8 mouse cellular contexts compared by ENCODE assay signal in the genomic region with DNA sequence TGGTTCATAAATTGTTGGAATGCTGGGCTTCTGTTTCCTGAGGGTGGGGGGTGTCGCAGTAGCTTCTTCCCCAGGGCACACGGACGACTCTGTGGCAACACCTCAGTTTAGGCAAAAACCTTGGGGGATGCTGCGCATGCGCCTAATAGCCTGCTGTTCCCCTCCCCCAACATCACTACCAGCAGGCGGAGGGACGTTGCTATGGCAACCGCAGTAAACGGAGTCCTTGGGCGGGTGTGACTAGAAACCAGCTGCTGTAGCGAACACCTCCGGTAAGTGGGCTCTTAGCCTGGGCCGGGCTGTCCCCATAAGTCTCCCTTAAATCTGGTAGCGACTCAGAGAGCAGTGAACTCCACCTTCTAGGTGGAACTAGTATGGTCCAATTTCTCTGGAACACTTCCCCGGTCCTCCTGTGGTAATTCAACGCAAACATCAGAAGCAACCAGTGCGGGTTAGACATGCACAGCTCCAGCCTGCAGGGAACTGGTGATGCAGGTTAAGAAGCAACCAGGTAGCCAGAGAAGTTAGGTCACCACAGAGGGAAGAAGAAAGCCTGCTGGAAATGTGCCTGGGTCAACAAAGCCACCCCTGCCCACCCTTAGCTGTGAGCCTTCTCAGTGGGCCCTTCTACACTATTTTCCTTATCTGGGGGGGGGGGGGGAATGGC. TPM values are rescaled to one million over a fixed set of nuclear protein-coding genes. Genes with fewer than 3 reads are reported as not detected.
DNase-seq lines count a peak whose midpoint lies in the region; ATAC-seq and TF ChIP-seq lines count a peak whose summit lies in the region.

TSS of gene Cfap44 (plus strand) at position 220 of the 667 bp plus-strand sequence.

- peak within 1 kb of the TSS; percentile 48 for H3K4me3 ChIP-seq in hindbrain, embryonic 16.5 days (ENCODE audit: low read length)
- H3K4me3 ChIP-seq in lung, postnatal 0 days (ENCODE audit: low read depth, low read length), result no peak within 1 kb of the TSS

- ATAC-seq in hindbrain, embryonic 16.5 days, result peak; percentile 91
- peak; percentile 88 for ATAC-seq in lung, postnatal 0 days

- H3K27me3 ChIP-seq in hindbrain, embryonic 16.5 days (replicated peaks; ENCODE audit: control insufficient read depth, insufficient read depth, low read length), result no peaks in the 10 kb centered on the region
- no peaks in the 10 kb centered on the region for H3K27me3 ChIP-seq in lung, postnatal 0 days (replicated peaks; ENCODE audit: insufficient read depth, low read length)

- peak within 1 kb of the TSS; percentile 49 for H3K9ac ChIP-seq in hindbrain, embryonic 16.5 days (ENCODE audit: low read depth, low read length)
- H3K9ac ChIP-seq in lung, postnatal 0 days (replicated peaks; ENCODE audit: low read depth), result no peak within 1 kb of the TSS

- no peaks in the 10 kb centered on the region for H3K9me3 ChIP-seq in hindbrain, embryonic 16.5 days (ENCODE audit: control insufficient read depth, low read length)
- H3K9me3 ChIP-seq in lung, postnatal 0 days (ENCODE audit: low read length), result no peaks in the 10 kb centered on the region

- TF ChIP-seq EP300 in lung, postnatal 0 days (IDR thresholded peaks at IDR 0.05), result no peak

- WGBS in hindbrain, embryonic 16.5 days, result under 1% methylated on average over 17 of the region's 17 CpGs
- under 1% methylated on average over 17 of the region's 17 CpGs for WGBS in lung, postnatal 0 days

- peak within 1 kb of the TSS; percentile 63 for H3K27ac ChIP-seq in hindbrain, embryonic 16.5 days (ENCODE audit: low read depth, low read length)
- H3K27ac ChIP-seq in lung, postnatal 0 days (ENCODE audit: low read length), result peak within 1 kb of the TSS; percentile 32; the same call in 1 of the 2 replicates

- H3K36me3 ChIP-seq in hindbrain, embryonic 16.5 days (ENCODE audit: control insufficient read depth, insufficient read depth, low read length), result no peaks in the 10 kb centered on the region; the same call in 1 of the 2 replicates
- no peaks in the 10 kb centered on the region; the same call in 1 of the 2 replicates for H3K36me3 ChIP-seq in lung, postnatal 0 days (ENCODE audit: insufficient read depth, low read length)

- DNase-seq in R1 (ENCODE audit: low read depth, low spot score), result peak; percentile 96
- DNase-seq in cerebellum, adult 9-10 months, result peak; percentile 61
- peak; percentile 84 to 94 for DNase-seq in frontal cortex, adult 2 months (ENCODE audit: extremely low spot score in 1 of 2, low spot score in 1 of 2)
- peak; percentile 75 to 81 for DNase-seq in layer of hippocampus, postnatal 25 days (ENCODE audit: extremely low spot score in 1 of 2, low spot score in 1 of 2)
- DNase-seq in lung, postnatal 0 days (ENCODE audit: low spot score), result peak; percentile 95
- peak; percentile 65 for DNase-seq in ovary, postnatal 14 days (ENCODE audit: low spot score)
- DNase-seq in thymus, postnatal 4 days, result peak; percentile 90

- peaks cover 6% of the 10 kb centered on the region; the same call in 1 of the 2 replicates for H3K4me1 ChIP-seq in hindbrain, embryonic 16.5 days (ENCODE audit: control insufficient read depth, insufficient read depth, low read depth, low read length)
- H3K4me1 ChIP-seq in lung, postnatal 0 days (ENCODE audit: insufficient read depth, low read depth, low read length), result 0 out of 2 replicates have a peak, but pooled peaks cover 3% of the 10 kb centered on the region

- peak within 1 kb of the TSS; percentile 72 for H3K4me2 ChIP-seq in hindbrain, embryonic 16.5 days (ENCODE audit: low read length)
- peak within 1 kb of the TSS; percentile 46 for H3K4me2 ChIP-seq in lung, postnatal 0 days (replicated peaks; ENCODE audit: low read depth, low read length)

- TF ChIP-seq CTCF in lung, postnatal 0 days (IDR thresholded peaks at IDR 0.05), result peak; percentile 34; the same call in 1 of the 2 replicates

RNA-seq across cellular contexts. Expression of gene Cfap44, which starts in this region (rescaled TPM):
- polyA plus RNA-seq in frontal cortex, adult 2 months (2012; rRNA removed), result 3.8 and 4.0 TPM in 2 replicates
- 5.1 TPM in 2 replicates for polyA plus RNA-seq in hindbrain, embryonic 16.5 days (2015; fragmentation: Nextera tagmentation; extraction: Ambion mirVana)
- total RNA-seq in layer of hippocampus, postnatal 25 days (2021), result 1 to 10 TPM; 5.7 to 9.8 TPM
- polyA plus RNA-seq in lung, postnatal 0 days (2015; fragmentation: Nextera tagmentation; extraction: Ambion mirVana), result 4.7 and 6.8 TPM in 2 replicates
